Mouse (Mus musculus) brain, embryonic 14.5 days (tissue): ENCODE measurements at regions not wholly inside any gene's neighbourhood (a gene's known extent, or its start where the extent isn't known, plus 50 kb on each side); places are given as distances from the start of the nearest gene placed in this dataset.

Experiments
- DNase-seq: peaks from one replicate; pipeline ENCODE4 v3.0.0-alpha.2; 2011; ENCODE audit warnings: low read depth
- CTCF ChIP-seq: fragments of 200-500 bp; IDR thresholded peaks from 2 replicates; pipeline ENCODE4 v1.5.1; 2012; ENCODE audit warnings: inconsistent platforms, mild to moderate bottlenecking, moderate library complexity, borderline replicate concordance; ENCODE audit not compliant: insufficient read depth, insufficient read length; ENCODE audit errors: extremely low read depth
- POLR2A ChIP-seq: fragments of 200-500 bp; IDR thresholded peaks from 2 replicates; pipeline ENCODE4 v1.6.1; 2012; ENCODE audit warnings: mild to moderate bottlenecking, inconsistent platforms, borderline replicate concordance; ENCODE audit not compliant: poor library complexity, insufficient read depth, insufficient read length, severe bottlenecking; ENCODE audit errors: extremely low read depth

DNA sequence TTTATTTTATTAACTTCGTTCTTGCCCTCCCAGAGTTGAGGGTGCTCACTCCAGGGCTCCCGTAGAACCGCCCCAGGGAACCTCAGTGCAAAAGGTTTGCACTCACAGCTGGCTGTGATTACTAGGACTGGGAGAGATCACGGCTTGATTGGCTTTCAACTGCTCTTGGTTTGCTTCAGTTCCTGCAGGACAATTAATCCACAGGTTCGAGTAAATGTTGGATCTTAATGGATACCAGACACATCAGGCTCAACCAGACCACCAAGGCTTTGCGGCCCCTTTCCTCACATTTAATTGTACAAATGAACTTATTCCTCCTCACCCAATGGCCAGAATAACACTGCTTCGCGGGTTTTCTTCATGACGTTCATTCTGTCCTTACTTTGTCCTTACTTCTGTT, 502.9 kb downstream of the Kcnj2 start:
- TF ChIP-seq POLR2A (no peak), CTCF (no peak)
- DNase-seq: no peak

DNA sequence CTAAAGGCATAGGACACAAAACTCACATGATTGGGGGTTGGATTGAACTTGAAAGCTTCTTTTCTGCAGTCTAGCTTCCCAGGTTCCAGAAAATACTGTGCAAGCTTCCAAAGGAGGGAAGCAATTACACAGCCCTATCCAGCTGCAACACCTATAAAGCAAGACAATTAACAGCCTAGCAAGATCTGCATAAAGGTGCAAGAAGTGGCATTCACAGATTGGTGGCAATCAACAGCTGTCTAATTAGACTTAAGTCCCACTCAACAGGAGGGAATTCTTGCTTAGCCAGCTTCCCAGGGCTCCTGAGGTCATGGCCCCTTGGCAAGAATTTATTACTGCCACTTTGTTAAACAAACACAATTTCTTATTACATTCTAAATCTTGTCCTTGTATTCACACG, 511.9 kb downstream of the Kcnj2 start:
- DNase-seq: peak; percentile 36
- TF ChIP-seq CTCF (no peak), POLR2A (no peak)

DNA sequence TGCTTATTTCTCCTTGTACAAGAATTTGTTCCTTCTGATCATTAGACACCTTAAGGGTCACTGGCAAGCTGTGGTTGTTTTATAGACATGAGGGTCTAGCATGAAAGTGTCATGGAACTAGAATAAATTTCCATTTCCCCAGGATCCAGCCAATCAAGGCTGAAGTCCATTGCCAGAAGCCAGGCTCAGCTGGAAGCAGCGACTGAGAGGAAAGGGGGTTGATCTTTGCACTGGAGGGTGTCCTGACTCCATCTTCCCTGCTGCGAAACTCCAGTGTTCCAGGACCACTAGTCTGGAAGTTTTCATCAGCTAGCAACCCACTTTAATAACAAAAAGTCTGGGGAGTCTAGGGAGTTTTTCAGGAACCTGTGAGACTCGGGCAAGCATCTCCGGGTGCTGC, 517.0 kb downstream of the Kcnj2 start:
- no peak for TF ChIP-seq POLR2A
- DNase-seq: no peak

DNA sequence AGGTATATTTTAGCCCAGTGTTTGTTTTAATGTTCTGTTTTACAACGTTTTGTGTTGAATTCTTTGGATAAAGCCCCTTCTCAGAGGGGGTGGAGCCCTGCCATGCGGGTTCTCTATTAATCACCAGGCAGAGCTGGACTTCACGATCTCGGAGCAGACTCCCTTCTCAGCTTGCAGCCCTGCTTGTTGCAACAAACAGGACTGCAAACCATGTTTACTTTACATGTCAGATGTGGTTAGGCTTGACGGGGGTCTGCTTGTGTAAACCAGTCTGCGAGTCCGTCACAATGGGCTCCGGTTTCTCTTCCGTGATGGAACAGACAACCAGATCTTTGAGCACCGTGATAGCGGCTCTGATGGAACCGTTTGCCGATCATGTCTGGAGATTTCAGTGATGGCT, 517.6 kb downstream of the Kcnj2 start:
- peak; percentile 10 for DNase-seq
- TF ChIP-seq POLR2A (no peak), CTCF (no peak)

DNA sequence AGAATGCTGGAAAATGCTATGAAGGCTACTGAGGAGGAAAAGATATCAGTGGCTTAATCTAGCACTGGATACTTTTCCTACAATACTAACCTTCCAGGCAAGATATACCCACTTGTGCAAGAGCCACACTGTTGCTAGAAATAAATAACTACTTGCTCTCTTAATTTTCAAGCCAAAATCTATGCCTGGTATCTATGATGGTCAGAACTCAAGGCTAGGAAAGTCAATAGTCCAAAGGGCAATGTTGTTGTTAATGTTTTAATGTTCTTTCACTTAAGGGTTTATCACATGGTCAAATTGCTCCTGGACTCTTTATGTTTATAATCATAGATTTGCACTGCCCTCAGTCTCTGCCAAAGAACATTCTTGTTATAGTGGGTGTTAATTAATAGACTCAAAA, 533.5 kb downstream of the Kcnj2 start:
- TF ChIP-seq POLR2A (no peak), CTCF (no peak)
- no peak for DNase-seq

DNA sequence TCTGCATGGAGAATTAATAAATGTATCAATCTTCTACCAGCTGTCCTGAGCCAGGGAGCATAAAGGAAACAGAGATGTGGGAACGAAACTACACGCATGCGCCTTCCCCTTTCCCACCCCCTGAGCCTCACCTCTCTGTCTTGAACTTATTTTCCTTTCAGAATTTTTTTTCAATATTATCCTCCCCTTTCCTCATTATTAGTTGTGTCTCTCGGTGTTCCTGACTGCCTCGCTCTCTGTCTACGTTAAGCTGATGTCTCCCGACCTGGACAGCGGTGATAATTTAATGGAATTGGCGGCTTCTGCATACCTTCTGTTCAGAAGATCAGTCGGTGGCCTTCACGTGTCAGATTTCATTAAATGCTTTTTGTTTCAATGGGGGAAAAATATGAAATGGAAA, 539.2 kb downstream of the Kcnj2 start:
- TF ChIP-seq CTCF (no peak), POLR2A (no peak)
- no peak for DNase-seq

DNA sequence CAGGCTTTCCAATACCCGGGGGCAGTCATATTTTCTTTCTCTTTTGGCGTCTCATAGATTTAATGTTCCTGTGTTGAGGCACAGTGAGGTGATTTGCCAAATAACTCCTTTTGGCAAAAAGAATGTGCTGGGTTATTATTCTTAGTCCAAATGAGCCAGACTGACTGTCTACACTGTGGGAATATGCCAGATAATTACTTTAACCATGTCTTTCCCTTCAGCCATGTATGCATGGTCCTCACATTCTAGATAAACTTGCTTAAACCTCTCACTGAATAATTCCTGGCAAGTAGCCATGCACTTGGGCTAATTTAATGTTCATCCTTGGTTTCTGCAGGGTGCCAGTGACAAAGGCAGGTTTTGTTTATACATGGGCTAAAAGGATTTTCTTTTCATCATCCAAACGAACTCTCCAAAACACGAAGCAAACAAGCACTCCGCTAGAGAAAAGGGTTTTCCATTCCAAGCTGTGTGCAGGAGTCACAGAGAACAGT, 544.6 kb downstream of the Kcnj2 start:
- TF ChIP-seq CTCF: no peak
- no peak for TF ChIP-seq POLR2A
- DNase-seq: peak; percentile 72

DNA sequence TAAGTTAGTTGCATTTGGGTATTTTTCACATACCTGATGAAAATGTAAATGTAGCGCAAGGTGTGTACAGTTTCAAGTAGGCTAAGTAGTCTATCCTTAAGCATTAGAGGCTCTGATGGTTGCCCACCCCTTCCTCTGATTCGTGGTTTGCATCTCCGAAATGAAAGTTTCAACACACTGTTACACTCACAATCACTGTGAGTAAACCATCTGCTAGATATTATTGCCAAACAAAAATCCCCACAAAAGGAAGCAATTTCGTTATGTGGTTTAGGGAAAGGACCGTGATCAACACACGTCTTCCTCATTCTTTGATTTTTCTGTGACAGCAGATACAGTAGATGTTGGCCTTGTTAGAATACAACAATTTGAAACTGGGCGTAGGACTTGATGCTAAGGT, 577.6 kb downstream of the Kcnj2 start:
- no peak for DNase-seq
- TF ChIP-seq POLR2A (no peak), CTCF (no peak)

DNA sequence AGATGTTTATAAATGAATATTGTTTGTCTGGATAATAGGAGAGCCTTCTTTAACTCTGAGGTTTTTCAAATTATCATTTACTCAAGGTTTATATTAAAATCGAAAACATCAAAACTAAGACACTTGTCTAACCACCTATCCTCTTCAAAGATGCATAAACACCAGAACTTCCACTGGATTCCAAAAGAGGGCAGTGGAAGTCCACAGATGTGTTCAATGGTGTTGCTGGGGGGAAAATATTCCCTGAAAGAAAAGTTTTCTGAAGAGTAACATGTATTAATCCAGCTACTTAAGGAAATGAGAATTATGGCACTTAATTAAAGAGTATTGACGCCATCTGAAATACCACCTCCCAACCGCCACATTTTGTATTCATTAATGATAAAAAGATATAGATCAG, 586.9 kb downstream of the Kcnj2 start:
- peak; percentile 71; the same call in 1 of the 2 replicates for TF ChIP-seq CTCF
- no peak for TF ChIP-seq POLR2A
- peak; percentile 81 for DNase-seq

DNA sequence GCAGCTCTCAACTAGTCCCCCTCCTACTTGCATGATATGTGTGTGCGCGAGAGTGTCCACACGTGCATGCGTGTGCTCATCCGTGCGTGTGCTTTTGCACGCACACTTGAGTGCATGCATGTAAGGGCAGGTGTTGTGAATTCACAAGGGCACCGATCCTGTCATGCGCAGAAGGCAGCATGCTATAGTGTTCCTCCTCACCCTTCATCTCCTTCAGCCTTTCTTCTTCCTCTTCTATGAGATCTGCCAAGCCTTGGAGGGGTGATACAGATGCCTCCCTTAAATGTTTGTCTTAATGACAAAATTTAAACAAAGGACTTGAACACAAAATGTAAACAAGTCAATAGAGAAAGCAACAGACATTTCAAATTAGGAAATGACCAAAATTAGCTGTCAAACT, 591.8 kb downstream of the Kcnj2 start:
- peak; percentile 43 for DNase-seq

DNA sequence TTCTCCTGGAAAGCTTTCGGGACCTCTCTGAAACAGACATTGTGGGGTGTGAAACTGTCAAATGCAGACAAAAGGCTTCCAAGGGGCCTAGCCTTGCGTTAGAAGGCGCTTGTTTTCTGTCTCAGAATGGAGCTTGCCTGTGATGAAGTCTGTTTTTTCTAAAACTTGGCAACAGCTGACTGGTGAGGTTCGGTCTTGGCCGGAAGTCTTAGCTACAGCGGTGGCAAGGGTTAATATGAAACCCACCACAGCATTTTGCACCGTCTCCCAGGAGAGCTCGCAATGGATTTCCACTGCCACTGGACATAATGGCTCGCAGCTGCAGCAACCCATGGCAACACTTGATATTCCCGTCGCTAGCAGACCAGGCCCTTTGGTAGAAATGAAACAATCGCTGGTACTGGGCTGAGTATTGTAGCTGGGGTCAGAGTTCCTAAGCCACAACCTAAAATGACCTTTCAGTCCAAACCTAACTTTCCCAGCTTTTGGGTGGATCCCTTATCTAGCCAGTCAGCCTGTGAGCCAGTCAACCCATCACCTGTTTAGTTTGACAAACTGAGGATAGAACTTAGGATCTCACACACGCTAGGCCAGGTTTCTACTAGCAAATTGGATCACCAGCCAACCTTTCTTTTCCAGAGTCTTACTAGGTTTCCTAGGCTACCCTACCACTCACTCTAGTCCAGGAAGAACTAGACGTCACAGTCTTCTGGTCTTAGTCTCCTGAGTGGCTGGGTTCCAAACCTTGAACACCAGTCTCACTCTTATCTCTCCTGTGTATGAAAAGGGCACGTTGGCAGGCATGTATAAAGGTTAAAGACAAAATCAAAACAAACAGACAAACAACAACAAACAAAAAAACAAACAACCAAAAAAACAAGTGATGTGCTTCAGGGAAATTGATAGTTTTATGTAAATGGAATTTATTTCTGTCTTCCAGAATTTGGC, 592.7 kb downstream of the Kcnj2 start:
- DNase-seq: peak; percentile 93
- no peak for TF ChIP-seq POLR2A
- no peak for TF ChIP-seq CTCF

More for the DNA sequence above, 591.8 kb downstream of the Kcnj2 start:
- TF ChIP-seq POLR2A (no peak), CTCF (no peak)

DNA sequence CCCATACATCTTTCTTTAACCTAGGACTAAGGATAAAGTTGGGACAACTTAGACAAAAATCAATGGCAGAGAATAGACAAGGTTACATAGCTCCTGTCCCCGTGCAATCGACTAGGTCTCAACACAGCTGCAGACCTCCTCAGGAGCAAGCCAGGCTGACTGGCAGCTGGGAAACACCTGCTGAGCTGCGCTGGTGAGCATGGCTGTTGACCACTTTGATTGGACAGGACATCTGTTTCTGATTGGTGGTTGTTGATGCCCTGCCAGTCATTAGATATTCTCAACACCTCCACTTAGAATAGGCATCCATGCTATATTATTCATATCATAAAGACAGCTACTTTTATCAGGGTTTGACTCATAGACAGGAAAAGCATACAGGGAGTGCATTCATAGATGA, 597.3 kb downstream of the Kcnj2 start:
- no peak for DNase-seq
- TF ChIP-seq CTCF: no peak
- TF ChIP-seq POLR2A: no peak

DNA sequence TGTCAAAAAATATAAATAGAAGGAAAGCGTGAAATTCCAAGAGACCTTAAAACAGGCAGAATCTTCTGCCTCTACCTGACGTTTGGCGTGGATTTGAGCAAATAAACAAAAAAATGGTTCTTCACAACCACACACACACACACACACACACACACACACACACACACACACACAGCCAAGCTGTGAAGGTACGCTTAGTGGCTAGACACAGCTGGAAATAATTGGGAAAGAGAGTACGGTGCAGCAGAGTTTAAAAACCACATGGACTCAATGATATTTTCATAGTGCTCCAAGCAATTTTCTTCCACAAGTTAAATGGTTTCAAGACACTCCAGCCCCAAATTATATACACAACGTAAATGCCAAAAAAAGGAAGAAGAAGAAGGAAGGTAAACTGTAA, 600.4 kb downstream of the Kcnj2 start:
- no peak for DNase-seq
- no peak for TF ChIP-seq CTCF
- no peak for TF ChIP-seq POLR2A

DNA sequence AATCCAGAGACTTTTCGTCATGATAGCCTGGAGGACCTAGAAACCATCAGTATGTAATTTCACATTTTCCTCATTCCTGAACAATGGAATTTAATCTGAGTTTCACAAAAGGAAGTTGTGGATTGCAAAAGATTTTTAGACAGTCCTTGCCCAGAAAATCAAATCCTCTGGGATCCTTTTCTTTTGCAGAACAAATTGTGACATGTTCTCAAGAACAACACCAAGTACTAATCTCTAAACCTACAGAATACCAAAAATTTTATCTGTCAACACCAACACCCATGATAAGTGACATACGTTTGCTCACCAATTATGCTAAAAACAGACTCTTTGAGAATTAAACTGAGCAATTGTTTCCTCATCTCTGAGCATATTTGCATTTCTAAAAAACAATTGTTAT, 605.9 kb downstream of the Kcnj2 start:
- TF ChIP-seq POLR2A (no peak), CTCF (no peak)
- no peak for DNase-seq
